Mouse (Mus musculus): ENCODE data around the gene Ccdc62.

- no peak for TF ChIP-seq POLR2A (IDR thresholded peaks at IDR 0.05; ENCODE audit: extremely low read depth, insufficient read depth, low read length)
- TF ChIP-seq CTCF (IDR thresholded peaks at IDR 0.05; ENCODE audit: extremely low read depth, insufficient read depth, low read length), result no peak
These were observed 39.5 kb upstream of the Ccdc62 start for GRCm38 (mm10) chr5:123890987-123891386.
